11 mouse cellular contexts compared by ENCODE assay signal in genomic region chr3:68708230-68708629, GRCm38 (mm10). TPM values are rescaled to one million over a fixed set of nuclear protein-coding genes. Genes with fewer than 3 reads are reported as not detected.
DNase-seq lines count a peak whose midpoint lies in the region; ATAC-seq and TF ChIP-seq lines count a peak whose summit lies in the region.
"Had no signal": no experiment of that assay in that cellular context is flagged by ENCODE, and none has a peak within 500 bp of the region (broad histone marks: within the 10 kb centered on the region; RNA-seq: fewer than 3 reads in every experiment).

No protein-coding gene starts in this region.

- ATAC-seq in kidney, embryonic 14.5 days (ENCODE audit: low FRiP score, low TSS enrichment): 0 out of 2 replicates have a peak, but pooled peaks have one; percentile 53
- ATAC-seq in midbrain, postnatal 0 days (ENCODE audit: low FRiP score): no peak

- TF ChIP-seq CTCF in midbrain, postnatal 0 days (IDR thresholded peaks at IDR 0.05): peak; percentile 79

- H3K4me1 ChIP-seq in kidney, embryonic 14.5 days (ENCODE audit: control insufficient read depth, insufficient read depth, low read length): no peaks in the 10 kb centered on the region
- H3K4me1 ChIP-seq in midbrain, postnatal 0 days (ENCODE audit: insufficient read depth, low read length): no peaks in the 10 kb centered on the region
- H3K4me1 ChIP-seq: embryonic facial prominence, embryonic 15.5 days had no signal

- H3K4me2 ChIP-seq in kidney, embryonic 14.5 days (replicated peaks; ENCODE audit: low read depth, low read length): no peak overlapping the region
- H3K4me2 ChIP-seq in midbrain, postnatal 0 days (ENCODE audit: low read depth, low read length, poor library complexity, severe bottlenecking): no peak overlapping the region
- H3K4me2 ChIP-seq: embryonic facial prominence, embryonic 15.5 days; limb, embryonic 13.5 days had no signal

- H3K4me3 ChIP-seq in kidney, embryonic 14.5 days (ENCODE audit: low read length): no peak overlapping the region
- no peak overlapping the region for H3K4me3 ChIP-seq in midbrain, postnatal 0 days (ENCODE audit: low read depth, low read length)
- H3K4me3 ChIP-seq: embryonic facial prominence, embryonic 15.5 days; limb, embryonic 13.5 days had no signal

- H3K9me3 ChIP-seq in kidney, embryonic 14.5 days (ENCODE audit: control insufficient read depth, low read length): no peaks in the 10 kb centered on the region
- no peaks in the 10 kb centered on the region for H3K9me3 ChIP-seq in midbrain, postnatal 0 days (ENCODE audit: low read length)
- H3K9me3 ChIP-seq: embryonic facial prominence, embryonic 15.5 days; limb, embryonic 13.5 days had no signal

- no peak overlapping the region for H3K9ac ChIP-seq in kidney, embryonic 14.5 days (ENCODE audit: low read depth, low read length)
- H3K9ac ChIP-seq in midbrain, postnatal 0 days (replicated peaks; ENCODE audit: low read length, poor library complexity, severe bottlenecking): no peak overlapping the region
- H3K9ac ChIP-seq: embryonic facial prominence, embryonic 15.5 days; limb, embryonic 13.5 days had no signal

- peak; percentile 26 for DNase-seq in layer of hippocampus, adult 11-12 months (ENCODE audit: low spot score)
- DNase-seq in layer of hippocampus, adult 9-10 months (ENCODE audit: low spot score): no peak
- DNase-seq in A20 (ENCODE audit: low read depth, low spot score) (peak; percentile 52), NIH3T3 (ENCODE audit: low read depth) (peak; percentile 64)
- peak; percentile 75 for DNase-seq in embryo, embryonic 10.5 days (ENCODE audit: low spot score)
- peak; percentile 77 for DNase-seq in midbrain, postnatal 0 days (ENCODE audit: low spot score)
- DNase-seq in c-Kit-positive CD71-positive TER-119-positive erythroid progenitor cells, embryonic 14.5 days (ENCODE audit: low spot score): no peak

- 30% methylated on average over 8 of the region's 8 CpGs for WGBS in kidney, embryonic 14.5 days
- WGBS in midbrain, postnatal 0 days: 48% methylated on average over 8 of the region's 8 CpGs

- H3K36me3 ChIP-seq in kidney, embryonic 14.5 days (ENCODE audit: control insufficient read depth, insufficient read depth, low read length): no peaks in the 10 kb centered on the region
- H3K36me3 ChIP-seq in midbrain, postnatal 0 days (ENCODE audit: insufficient read depth, low read length): no peaks in the 10 kb centered on the region
- H3K36me3 ChIP-seq: embryonic facial prominence, embryonic 15.5 days; limb, embryonic 13.5 days had no signal

- no peak overlapping the region for H3K27ac ChIP-seq in kidney, embryonic 14.5 days (ENCODE audit: low read depth, low read length)
- H3K27ac ChIP-seq in midbrain, postnatal 0 days (ENCODE audit: low read depth, low read length): no peak overlapping the region
- H3K27ac ChIP-seq: embryonic facial prominence, embryonic 15.5 days; limb, embryonic 13.5 days had no signal

- H3K27me3 ChIP-seq in kidney, embryonic 14.5 days (ENCODE audit: control insufficient read depth, insufficient read depth, low read length): no peaks in the 10 kb centered on the region
- H3K27me3 ChIP-seq in midbrain, postnatal 0 days (ENCODE audit: insufficient read depth, low read length): no peaks in the 10 kb centered on the region
- H3K27me3 ChIP-seq: embryonic facial prominence, embryonic 15.5 days; limb, embryonic 13.5 days had no signal

RNA-seq across cellular contexts. Expression of gene Il12a, which starts 17.8 kb away (rescaled TPM):
- polyA plus RNA-seq in kidney, embryonic 14.5 days (2014; fragmentation: Nextera tagmentation; extraction: Ambion mirVana): 0.20 and 0.47 TPM in 2 replicates
- 1.5 TPM in 1 of 2 replicates, not detected in the other for total RNA-seq in midbrain, postnatal 0 days (2014; rRNA removed)
- polyA plus RNA-seq in midbrain, postnatal 0 days (2015; fragmentation: Nextera tagmentation; extraction: Ambion mirVana): not detected in 2 replicates
- polyA plus RNA-seq: stomach, embryonic 14.5 days had no signal

Comparison
In these comparisons a context has a peak if more than half of its experiments do, and no peak if none do; other contexts are left out.
1. DNase-seq: peak in layer of hippocampus, adult 11-12 months (single experiment), A20 (single experiment), NIH3T3 (single experiment), embryo, embryonic 10.5 days (single experiment) and midbrain, postnatal 0 days (single experiment); none in layer of hippocampus, adult 9-10 months (single experiment) and c-Kit-positive CD71-positive TER-119-positive erythroid progenitor cells, embryonic 14.5 days (single experiment).